Mouse (Mus musculus) neural tube, embryonic 13.5 days (tissue): Measurements from ENCODE around the gene Gabra1. TPM values are rescaled to one million over a fixed set of nuclear protein-coding genes. Genes with fewer than 3 reads are reported as not detected.

Experiments used
- ATAC-seq: fragments of 200-750 bp; cut with Nextera tagmentation; 2 replicates; pipeline ENCODE4 v1.8.0; 2017; ENCODE audit warnings: low read depth, mild to moderate bottlenecking, moderate TSS enrichment, moderate library complexity
- H3K27ac ChIP-seq: fragments of 300-500 bp; sonication (generic); replicated peaks from 2 replicates; pipeline ENCODE4 v1.5.1; 2015; ENCODE audit warnings: moderate library complexity, mild to moderate bottlenecking, inconsistent platforms
- H3K27me3 ChIP-seq: fragments of 300-500 bp; sonication (generic); 2 replicates; pipeline ENCODE4 v1.6.1; 2015; ENCODE audit warnings: mild to moderate bottlenecking, inconsistent platforms
- H3K36me3 ChIP-seq: fragments of 300-500 bp; sonication (generic); 2 replicates; pipeline ENCODE4 v1.6.1; 2015; ENCODE audit warnings: mild to moderate bottlenecking, inconsistent platforms
- H3K4me1 ChIP-seq: fragments of 300-500 bp; sonication (generic); replicated peaks from 2 replicates; pipeline ENCODE4 v1.6.1; 2015; ENCODE audit warnings: inconsistent platforms
- H3K4me2 ChIP-seq: fragments of 300-500 bp; sonication (generic); 2 replicates; pipeline ENCODE4 v1.6.1; 2015; ENCODE audit warnings: inconsistent platforms, mild to moderate bottlenecking, moderate library complexity
- H3K4me3 ChIP-seq: fragments of 300-500 bp; sonication (generic); 2 replicates; pipeline ENCODE4 v1.5.1; 2015; ENCODE audit warnings: mild to moderate bottlenecking, inconsistent platforms
- H3K9ac ChIP-seq: fragments of 300-500 bp; sonication (generic); 2 replicates; pipeline ENCODE4 v1.6.1; 2015; ENCODE audit warnings: moderate library complexity, mild to moderate bottlenecking, inconsistent platforms
- H3K9me3 ChIP-seq: fragments of 300-500 bp; sonication (generic); 2 replicates; pipeline ENCODE4 v1.6.1; 2016; ENCODE audit warnings: inconsistent platforms
- WGBS: fragments of 180-500 bp; shearing (Covaris S2); methylation state at CpG from one replicate; pipeline ENCODE4 v1.1.7; 2015; 5-methylcytosine and 5-hydroxymethylcytosine counted together
- polyA plus RNA-seq: library from polyadenylated mRNA; unstranded; fragments of >200 nt; fragmentation: Nextera tagmentation; extraction: Ambion mirVana; gene quantifications from 2 replicates; pipeline ENCODE4 v1.2.1, GENCODE M21; 2015

Gabra1 gene
- polyA plus RNA-seq = 2.8 and 3.0 TPM in 2 replicates

DNA sequence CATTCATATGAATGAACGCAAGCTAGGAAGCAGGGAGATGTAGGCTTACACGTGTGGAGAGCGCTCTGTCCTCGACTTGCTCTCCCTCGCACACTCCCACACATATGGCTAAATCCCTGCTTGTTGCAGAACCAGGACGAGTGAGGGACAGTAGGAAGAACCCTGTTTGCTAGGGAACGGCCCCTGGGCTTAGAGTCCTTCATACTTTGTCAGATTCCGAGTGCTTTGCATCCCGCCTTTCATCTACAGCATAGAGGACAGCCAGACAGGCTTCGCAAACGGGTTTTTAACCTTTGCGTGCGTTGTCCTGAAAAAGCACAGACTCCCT, at the start of gene Gabra1:
TSS of gene Gabra1 (minus strand) at position 106 of the 328 bp plus-strand sequence.
- peak within 1 kb of the TSS; percentile 50; the same call in 1 of the 2 replicates for H3K27ac ChIP-seq
- H3K4me1 ChIP-seq = peaks cover 14% of the 10 kb centered on the region
- H3K9me3 ChIP-seq = no peaks in the 10 kb centered on the region
- peak within 1 kb of the TSS; percentile 78 for H3K9ac ChIP-seq
- H3K4me2 ChIP-seq = peak within 1 kb of the TSS; percentile 66
- peak within 1 kb of the TSS; percentile 59 for H3K4me3 ChIP-seq
- under 1% methylated on average over 13 of the region's 13 CpGs for WGBS
- H3K36me3 ChIP-seq = no peaks in the 10 kb centered on the region
- peaks cover 12% of the 10 kb centered on the region for H3K27me3 ChIP-seq
- peak; percentile 92 for ATAC-seq

DNA sequence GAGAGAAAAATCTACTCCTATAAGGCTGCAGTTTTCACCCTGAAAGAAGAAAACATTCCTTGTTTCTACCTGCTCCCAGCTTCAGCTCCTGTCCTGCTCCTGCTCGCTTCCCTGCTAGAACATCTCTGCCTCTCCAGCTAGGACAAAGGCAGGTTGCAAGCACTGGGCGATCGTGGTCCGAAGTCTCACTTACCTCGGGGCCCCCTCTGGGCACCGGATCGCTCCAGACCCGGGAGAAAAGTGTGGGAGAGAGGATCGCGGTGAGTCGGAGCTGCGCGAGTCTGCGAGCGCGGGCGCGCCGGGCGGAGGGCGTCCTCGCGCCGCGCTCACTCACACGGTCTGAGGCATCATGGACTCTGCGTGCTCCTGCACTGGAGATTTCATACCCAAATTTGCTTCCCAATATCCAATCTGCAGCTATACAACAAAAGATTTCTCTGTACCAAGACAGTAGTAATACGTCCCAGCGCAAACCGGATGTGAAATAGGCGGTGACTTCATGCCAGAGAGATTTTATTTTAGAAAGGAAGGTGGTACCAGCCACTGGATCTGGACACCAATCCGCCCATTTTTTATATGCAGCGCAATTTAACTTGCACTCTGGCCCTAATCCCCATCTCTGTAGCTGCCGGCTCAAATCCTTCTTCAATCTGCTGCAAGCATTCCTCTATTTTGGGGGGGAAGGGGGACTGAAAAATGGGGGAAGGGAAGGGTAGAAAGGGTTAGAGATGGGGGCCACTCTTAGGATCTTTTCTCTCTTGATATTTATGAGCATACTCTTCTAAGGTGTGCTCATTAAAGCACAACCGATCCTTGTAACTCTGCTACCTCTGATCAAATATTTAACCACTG, 531 bp downstream of the Gabra1 start:
- WGBS = under 1% methylated on average over 35 of the region's 35 CpGs
- H3K4me3 ChIP-seq = peak overlapping the region; percentile 59
- no peaks in the 10 kb centered on the region for H3K9me3 ChIP-seq
- H3K36me3 ChIP-seq = no peaks in the 10 kb centered on the region
- peak overlapping the region; percentile 50; the same call in 1 of the 2 replicates for H3K27ac ChIP-seq
- H3K9ac ChIP-seq = peak overlapping the region; percentile 78
- peaks cover 12% of the 10 kb centered on the region for H3K27me3 ChIP-seq
- peak overlapping the region; percentile 66 for H3K4me2 ChIP-seq
- ATAC-seq = peak; percentile 96
- peaks cover 14% of the 10 kb centered on the region for H3K4me1 ChIP-seq

DNA sequence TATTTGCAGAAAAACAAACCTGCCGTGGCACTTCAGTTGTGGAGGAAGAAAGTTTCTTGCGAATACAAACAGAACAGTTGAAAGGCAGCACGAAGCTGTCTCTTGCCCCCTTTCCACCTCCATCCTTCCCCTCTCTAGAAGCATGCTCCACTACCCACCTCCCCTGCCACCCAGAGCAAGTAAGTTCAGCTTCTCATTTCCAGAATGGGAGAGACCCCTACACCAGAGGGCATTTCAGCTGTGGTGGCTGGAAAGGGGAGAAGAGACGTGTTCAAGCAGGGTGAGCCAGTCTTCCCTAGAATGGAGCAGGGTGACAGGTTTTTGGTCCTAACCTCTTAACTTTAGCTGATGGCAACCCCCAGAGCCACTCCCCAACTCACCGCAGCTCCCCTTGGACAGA, 1.3 kb downstream of the Gabra1 start:
- ATAC-seq = 0 out of 2 replicates have a peak, but pooled peaks have one; percentile 28
- peak overlapping the region; percentile 59 for H3K4me3 ChIP-seq
- peaks cover 12% of the 10 kb centered on the region for H3K27me3 ChIP-seq
- H3K9me3 ChIP-seq = no peaks in the 10 kb centered on the region
- H3K36me3 ChIP-seq = no peaks in the 10 kb centered on the region
- peak overlapping the region; percentile 66 for H3K4me2 ChIP-seq
- H3K27ac ChIP-seq = no peak overlapping the region
- H3K4me1 ChIP-seq = peaks cover 14% of the 10 kb centered on the region
- peak overlapping the region; percentile 78 for H3K9ac ChIP-seq
- 23% methylated on average over 5 of the region's 5 CpGs for WGBS

DNA sequence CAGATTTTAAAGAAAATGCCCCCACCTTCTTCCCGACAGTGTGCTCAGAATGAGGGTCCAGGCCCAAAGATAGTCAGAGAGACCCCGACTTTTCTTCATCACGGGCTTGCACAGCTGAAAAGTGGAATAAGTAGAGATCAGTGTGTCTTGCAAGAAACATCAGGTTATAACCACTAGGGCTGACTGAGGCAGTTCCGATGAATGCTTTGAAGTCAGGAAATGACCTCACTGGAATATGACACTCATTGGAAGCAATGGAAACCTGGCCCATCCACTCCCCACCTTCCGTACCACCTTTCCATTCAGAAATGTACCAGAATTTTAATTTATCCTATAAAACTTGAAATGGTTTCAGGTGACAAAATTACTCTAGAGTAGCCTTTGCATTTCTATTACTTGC, 3.2 kb downstream of the Gabra1 start:
- Histone ChIP-seq H3K4me3 (no peak overlapping the region), H3K4me1 (peaks cover 14% of the 10 kb centered on the region), H3K4me2 (no peak overlapping the region), H3K9ac (no peak overlapping the region), H3K36me3 (no peaks in the 10 kb centered on the region), H3K27ac (no peak overlapping the region), H3K27me3 (peaks cover 12% of the 10 kb centered on the region), H3K9me3 (no peaks in the 10 kb centered on the region)
- ATAC-seq = no peak
- WGBS = 86% methylated on average over 5 of the region's 5 CpGs

DNA sequence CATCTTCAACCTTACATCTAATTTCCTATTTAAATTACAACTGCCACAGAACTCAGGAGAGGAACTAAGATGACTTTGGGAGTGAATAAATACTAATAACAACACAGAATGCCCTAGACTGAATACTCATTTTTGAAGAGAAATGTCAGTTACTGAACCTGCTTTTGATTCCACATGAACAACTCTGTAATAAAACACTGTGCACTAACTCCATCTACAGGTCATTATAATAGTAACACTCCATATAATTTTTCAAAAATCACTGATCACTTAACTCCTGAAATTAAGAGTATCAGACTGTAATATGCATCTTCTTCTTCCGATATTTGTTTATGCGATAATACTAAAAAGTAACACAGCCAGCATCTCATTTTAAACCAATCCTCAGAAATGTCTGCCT, 4.4 kb downstream of the Gabra1 start:
- ATAC-seq = no peak
- H3K4me1 ChIP-seq = peaks cover 12% of the 10 kb centered on the region
- H3K4me3 ChIP-seq = no peak overlapping the region
- H3K27me3 ChIP-seq = peaks cover 8% of the 10 kb centered on the region
- H3K36me3 ChIP-seq = no peaks in the 10 kb centered on the region
- WGBS = 91% methylated on average over 2 of the region's 2 CpGs
- H3K9me3 ChIP-seq = no peaks in the 10 kb centered on the region
- H3K9ac ChIP-seq = no peak overlapping the region
- no peak overlapping the region for H3K4me2 ChIP-seq
- no peak overlapping the region for H3K27ac ChIP-seq

DNA sequence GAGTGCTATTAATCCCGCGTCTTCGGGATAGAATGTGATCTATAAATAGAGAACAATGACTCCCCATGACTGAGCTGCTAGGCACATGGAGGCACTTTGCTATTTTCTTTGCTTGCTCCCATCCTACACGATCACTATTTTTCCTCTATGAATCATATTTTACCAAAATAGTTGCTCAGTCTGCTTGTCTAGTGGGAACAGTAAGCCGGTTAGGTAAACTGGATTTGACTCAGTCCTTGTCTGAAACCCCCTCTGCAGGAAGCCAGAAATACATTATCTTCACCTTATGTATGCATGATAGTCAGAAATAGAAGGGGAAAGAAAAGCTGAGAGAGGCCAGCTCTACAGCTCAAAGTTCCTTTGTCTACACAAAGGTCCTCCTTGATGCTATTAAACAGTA, 31.3 kb downstream of the Gabra1 start:
- H3K4me1 ChIP-seq = no peaks in the 10 kb centered on the region
- no peaks in the 10 kb centered on the region for H3K27me3 ChIP-seq
- WGBS = 90% methylated on average over 5 of the region's 5 CpGs

DNA sequence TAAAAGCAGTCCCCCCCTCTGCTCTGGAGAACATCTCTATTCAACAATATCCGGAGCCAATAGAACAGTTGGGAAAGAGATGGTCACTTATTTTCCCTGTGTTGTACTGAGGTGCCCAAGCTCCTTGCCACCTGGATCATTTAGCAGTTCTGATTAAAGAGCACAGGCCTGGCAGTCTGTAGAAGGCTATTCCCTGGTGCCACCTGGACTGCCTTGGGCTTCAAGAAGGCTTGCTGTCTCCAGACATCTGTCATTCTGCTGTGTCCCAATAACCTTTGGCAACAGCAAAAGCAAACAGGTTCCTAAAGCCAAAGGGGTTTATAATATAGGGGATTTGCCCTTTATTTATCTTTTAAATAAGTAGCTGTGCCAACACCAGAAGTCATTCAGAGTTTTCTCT, 65.8 kb downstream of the Gabra1 start:
- no peaks in the 10 kb centered on the region for H3K9me3 ChIP-seq
- H3K9ac ChIP-seq = no peak overlapping the region
- H3K4me3 ChIP-seq = no peak overlapping the region
- 84% methylated on average over 1 of the region's 1 CpGs for WGBS
- H3K4me1 ChIP-seq = no peaks in the 10 kb centered on the region
- H3K36me3 ChIP-seq = no peaks in the 10 kb centered on the region
- ATAC-seq = no peak
- no peak overlapping the region for H3K4me2 ChIP-seq
- H3K27ac ChIP-seq = no peak overlapping the region
- H3K27me3 ChIP-seq = no peaks in the 10 kb centered on the region

More for the DNA sequence above, 31.3 kb downstream of the Gabra1 start:
- no peaks in the 10 kb centered on the region for H3K36me3 ChIP-seq
- H3K9ac ChIP-seq = no peak overlapping the region
- no peak overlapping the region for H3K4me2 ChIP-seq
- no peaks in the 10 kb centered on the region for H3K9me3 ChIP-seq
- ATAC-seq = no peak
- H3K27ac ChIP-seq = no peak overlapping the region
- no peak overlapping the region for H3K4me3 ChIP-seq

DNA sequence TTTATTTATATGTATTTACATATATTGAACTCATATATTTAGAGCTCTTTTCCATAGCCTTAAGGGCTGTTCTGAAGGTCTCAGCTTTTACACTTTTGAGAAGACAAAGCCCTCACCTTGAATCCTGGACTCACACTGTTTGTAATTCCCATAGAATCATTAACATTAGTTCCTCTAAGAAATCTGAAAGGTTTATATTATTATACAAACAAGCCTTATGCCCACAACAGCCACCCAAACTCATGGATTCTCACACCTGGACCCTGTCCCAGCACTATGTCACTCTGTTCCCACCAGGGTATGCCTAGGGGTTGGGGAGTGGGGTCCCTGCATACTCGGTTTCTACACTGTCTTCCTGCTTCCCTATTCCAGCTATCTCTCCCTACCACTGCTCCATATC, 72.7 kb downstream of the Gabra1 start:
- H3K9me3 ChIP-seq = no peaks in the 10 kb centered on the region
- 67% methylated on average over 1 of the region's 1 CpGs for WGBS
- H3K27me3 ChIP-seq = no peaks in the 10 kb centered on the region
- no peak overlapping the region for H3K4me3 ChIP-seq
- no peak overlapping the region for H3K9ac ChIP-seq
- no peak for ATAC-seq
- no peaks in the 10 kb centered on the region for H3K4me1 ChIP-seq
- H3K36me3 ChIP-seq = no peaks in the 10 kb centered on the region
- no peak overlapping the region for H3K27ac ChIP-seq
- H3K4me2 ChIP-seq = no peak overlapping the region

DNA sequence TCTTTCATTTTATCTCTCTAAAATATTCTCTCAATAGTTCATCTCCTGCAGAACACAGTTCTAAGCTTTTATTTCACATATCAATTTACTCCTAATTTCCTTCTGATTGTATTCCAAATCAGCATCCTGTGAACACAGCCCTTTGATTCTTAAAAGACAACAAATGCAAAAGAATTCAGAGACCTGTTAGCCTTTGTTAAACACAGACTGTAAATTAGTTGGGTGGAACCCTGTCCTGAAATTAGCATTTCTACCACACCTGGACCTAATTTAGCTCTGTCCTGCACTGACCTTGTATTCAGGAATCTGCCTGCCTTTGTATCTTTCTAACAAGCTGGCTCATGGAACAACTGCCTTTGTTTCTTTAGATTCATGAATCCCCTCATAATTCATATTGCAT, 73.1 kb downstream of the Gabra1 start:
- no peak overlapping the region for H3K27ac ChIP-seq
- H3K4me3 ChIP-seq = no peak overlapping the region
- H3K4me2 ChIP-seq = no peak overlapping the region
- H3K9ac ChIP-seq = no peak overlapping the region
- H3K27me3 ChIP-seq = no peaks in the 10 kb centered on the region
- no peaks in the 10 kb centered on the region for H3K9me3 ChIP-seq
- ATAC-seq = no peak
- no peaks in the 10 kb centered on the region for H3K4me1 ChIP-seq
- H3K36me3 ChIP-seq = no peaks in the 10 kb centered on the region

DNA sequence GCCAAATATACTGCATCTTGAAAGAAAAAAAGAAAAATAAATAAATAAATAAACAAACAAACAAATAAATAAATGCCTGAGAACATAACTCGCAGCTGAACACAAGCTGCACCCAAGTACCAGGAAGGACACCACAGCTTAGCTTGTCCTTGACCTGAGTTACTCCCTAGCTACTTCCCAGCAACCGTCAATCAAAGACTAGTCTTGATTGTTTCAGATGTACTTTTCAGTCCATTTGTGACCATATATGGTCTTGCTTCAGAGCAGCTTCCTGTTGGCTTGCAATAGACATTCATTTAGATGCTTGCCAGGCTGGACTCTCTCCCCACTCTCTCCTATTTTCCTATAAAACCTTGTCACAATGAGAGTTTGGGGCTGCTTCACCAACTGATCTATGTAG, 87.2 kb downstream of the Gabra1 start:
- no peaks in the 10 kb centered on the region for H3K27me3 ChIP-seq

More for the DNA sequence above, 87.2 kb downstream of the Gabra1 start:
- WGBS = 87% methylated on average over 2 of the region's 2 CpGs
- H3K9ac ChIP-seq = no peak overlapping the region
- H3K9me3 ChIP-seq = no peaks in the 10 kb centered on the region
- no peaks in the 10 kb centered on the region for H3K36me3 ChIP-seq
- H3K27ac ChIP-seq = no peak overlapping the region
- H3K4me1 ChIP-seq = no peaks in the 10 kb centered on the region
- ATAC-seq = no peak
- no peak overlapping the region for H3K4me3 ChIP-seq
- no peak overlapping the region for H3K4me2 ChIP-seq
